Mouse (Mus musculus): ENCODE data around the gene Krtap4-8.
"Not testable (repeated sequence)": the region's sequence is repeated elsewhere in the genome, so short reads cannot be mapped to it uniquely, and the experiment has no call there.

- not testable (repeated sequence) for TF ChIP-seq CTCF (IDR thresholded peaks at IDR 0.05; ENCODE audit: insufficient read depth, low read length); POLR2A (IDR thresholded peaks at IDR 0.05; ENCODE audit: borderline replicate concordance, extremely low read depth, low read depth, low read length)
These were observed 18.3 kb upstream of the Krtap4-8 start, which contains the start of gene Gm11569 for GRCm38 (mm10) chr11:99798832-99799231.

All from lung, adult 2 months (tissue).